Mouse (Mus musculus): ENCODE data around the gene Dpf2.

The Dpf2 gene

DNA sequence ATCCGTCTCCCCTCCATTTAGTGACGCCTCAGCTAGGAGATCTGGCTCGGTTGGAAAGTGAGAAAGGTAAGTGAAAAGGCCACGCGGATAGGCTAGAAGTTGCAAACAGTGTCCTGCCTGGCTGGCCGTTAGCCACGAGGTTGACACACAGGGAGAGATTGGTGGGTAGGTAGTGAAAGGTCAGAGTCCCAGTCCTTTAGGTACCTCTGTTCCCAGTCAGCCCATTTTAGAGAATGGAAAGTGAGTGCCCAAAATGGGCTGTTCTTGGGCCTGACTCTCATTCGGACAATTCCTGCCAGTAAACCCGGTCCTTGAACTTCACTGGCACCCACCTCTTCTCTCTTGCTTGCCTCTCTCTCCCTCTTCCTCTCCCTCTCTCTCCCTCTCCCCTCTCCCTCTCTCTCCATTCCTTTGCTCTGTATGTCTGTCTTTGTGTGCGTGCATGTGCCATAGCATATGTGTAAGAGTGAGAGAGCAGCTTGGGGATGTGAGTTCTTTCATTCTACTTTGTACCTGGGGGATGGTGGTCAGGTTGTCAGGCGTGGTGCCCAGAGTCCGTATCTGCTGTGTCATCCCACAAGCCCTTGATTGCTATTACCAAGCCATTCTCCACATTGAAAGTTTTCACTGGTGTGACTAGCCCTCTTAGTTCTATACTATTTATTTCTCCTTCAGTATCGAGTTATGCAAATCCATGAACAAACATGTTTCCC lies at the start of gene Dpf2:
Gene Dpf2 (minus strand): TSS at position 4 of the 713 bp plus-strand sequence.
- DNase-seq: no peak

DNA sequence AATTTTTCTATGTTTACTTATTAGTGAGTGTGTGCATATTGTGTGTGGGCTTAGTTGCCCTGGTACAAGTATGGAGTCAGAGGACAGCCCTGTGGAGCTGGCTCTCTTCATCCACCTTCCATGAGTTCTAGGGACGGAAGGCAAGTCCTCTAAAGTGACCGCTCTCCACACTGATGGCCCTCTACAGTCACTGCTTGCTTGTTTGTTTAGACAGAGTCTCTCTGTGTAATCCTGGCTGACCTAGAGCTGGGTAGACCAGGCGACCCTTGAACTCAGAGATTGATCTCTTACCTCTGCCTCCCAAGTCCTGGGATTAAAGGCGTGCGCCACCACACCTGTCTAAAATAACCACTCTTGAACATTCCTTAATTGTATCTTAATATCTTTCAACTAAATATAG lies 44.6 kb upstream of the Dpf2 start:
- no peak for DNase-seq

DNA sequence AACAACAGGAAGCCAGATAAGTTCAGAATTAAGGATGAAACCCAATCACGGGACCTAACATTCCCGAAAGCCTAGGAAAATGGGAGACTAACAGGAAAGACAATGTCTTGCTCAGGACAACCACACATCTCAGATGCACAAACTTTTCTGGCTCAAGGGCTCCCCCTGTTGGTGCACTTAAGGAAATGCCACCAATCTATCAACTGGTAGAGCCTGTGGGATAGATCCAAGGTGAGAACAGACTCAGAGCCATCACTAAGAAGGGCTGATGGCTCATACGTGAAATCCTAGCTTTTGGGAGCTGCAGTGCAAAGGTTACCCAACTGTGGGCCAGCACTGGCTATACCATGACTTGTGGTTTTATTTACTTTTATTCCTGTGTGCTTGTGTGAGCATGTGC lies 43.9 kb upstream of the Dpf2 start:
- peak; percentile 74 for DNase-seq

DNA sequence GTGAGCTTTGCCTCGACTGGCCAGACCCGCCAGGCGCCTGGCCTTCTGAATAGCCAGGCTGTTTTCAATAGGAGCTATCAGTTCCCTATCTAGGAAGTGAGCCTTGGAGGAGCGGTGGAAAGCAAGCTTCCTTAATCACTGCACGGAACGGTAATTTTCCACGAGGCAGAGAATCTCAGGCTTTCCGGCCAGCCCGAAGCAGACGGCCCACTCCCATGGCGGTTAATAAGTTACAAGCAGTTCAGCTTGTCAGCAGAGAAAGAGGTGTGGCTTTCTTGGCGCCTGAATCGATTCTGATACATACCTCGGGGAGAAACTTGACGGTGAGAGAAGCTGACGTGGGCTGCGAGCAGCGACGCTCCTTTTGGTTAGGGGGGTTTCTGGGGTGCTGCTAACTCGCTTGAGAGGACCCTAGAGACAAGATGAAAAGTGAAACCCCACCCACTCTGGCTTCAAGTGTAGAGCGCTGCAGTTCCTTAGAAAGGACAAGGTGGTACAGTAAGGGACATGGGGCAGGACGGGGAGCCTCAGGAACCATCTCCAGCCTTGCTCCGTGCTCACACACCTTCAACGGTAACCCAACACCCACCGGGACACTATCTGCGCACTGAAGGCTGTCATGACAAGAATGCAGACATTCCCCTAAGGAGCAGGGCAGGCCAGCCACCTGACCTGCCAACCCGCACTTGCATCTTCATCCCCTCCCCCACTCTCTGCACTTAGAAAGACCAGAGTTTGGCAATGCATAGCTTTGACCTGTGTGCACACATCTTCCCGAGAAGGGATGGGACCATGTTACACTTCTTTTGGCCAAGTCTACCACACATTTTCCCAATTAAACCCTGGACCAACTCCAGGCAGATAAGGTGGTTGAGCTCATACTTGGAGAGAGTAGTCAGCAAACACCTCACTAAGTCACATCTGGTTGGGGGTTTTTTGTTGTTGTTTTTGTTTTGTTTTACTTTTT lies 43.2 kb upstream of the Dpf2 start:
- DNase-seq: no peak

DNA sequence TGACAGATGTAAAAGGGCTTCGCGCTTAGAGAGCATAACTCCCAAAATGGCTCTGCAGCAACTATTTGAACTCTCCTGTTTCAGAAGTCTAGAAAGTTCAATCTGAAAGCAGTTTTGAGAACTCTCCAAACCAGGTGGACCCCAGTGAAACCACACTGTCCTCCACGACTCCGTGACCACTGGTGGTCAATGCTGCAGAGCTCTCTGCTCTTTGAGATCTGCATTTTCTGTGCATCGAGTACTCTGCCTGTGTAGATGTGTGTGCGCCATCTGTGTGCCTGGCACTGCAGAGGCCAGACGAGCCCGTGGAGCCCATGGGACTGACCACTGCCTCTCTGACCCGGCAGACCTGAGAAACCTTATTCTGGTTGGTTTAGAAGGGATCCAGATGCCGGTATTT lies 42.1 kb upstream of the Dpf2 start:
- DNase-seq: no peak

DNA sequence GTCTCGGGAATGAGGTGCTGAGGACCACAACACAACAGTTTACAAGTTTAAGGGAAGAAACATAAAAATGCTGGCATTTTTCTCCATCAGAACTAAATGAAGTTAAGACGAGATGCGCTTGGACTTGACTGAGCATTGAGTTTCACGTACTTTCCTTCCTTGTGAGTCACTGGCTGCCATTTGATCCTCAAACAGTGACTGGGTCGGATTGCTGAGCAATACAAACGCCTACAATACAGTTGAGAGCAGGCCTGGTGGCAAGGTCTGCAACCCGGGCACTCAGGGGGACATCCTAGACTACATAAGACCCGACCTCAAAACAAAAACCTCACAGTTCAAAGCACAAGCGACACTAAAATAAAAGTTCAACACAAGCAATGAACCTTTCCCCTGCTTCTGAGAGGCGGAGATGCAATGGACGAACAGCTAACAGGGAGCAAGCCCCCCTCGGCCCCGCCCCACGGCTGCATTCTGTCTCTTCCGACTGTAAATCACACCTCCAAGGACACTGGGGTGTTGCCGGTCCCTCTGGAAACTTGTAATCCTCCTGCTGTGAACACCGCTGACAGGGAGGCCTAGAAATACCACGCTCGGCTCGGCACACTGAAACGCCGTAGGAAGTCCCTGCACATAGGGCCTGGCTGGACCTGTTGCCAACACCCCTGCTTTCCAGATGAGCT lies 41.4 kb upstream of the Dpf2 start:
- no peak for DNase-seq

DNA sequence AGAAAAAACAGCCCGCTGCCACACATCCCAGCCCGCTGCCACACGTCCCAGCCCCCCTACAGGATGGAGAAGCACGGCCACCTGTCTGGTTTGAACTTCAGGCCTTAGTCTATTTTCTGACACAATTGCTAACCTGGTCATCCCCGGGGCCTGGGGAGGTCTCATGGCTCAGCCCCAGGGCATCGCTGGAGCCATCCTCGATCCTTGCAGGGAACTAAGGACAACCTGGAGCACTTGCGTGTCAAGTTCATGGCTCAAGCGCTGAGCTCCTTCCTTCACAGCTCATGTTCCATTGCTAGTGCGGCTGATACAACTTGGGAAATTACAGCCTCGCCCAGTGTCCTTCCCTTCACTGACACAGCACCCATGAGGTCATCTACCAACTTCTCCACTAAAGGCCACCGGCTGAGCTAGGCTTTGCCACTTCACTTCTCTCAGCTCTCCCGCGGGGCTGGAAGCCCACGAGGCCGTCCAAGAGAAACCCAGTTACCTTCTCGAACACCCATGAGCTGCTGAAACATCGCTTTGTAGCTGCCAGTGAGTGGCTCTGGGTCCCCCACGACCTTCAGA lies 40.5 kb upstream of the Dpf2 start:
- no peak for DNase-seq

DNA sequence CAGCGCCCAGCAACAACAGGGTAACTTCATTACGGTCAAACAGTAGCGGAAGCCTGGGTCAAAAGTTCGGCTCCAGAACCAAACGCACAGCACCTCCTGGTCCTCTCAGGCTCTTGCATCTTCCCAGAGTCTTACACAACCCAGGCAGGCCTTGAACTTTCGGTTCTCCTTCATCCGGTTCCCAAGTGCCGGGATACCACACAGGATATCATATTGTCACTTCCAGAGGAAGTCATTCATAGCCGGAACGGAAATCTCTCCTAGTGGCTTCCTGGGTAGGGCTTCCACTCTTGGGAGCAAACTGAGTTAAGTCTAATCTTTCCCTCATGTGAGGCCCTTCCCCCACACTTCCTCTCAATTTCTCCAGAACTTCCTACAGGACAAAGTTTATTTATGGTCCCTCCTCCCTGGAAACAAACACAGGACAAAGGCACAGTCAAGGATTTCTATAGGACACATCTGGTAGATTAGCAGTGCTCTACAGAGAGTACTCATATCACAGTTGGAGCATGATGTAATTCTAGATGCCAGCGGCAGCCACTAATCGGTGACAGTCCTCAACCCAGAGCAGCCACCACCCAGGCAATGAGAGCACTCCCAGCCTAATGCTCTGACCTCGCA lies 39.4 kb upstream of the Dpf2 start:
- DNase-seq: no peak

DNA sequence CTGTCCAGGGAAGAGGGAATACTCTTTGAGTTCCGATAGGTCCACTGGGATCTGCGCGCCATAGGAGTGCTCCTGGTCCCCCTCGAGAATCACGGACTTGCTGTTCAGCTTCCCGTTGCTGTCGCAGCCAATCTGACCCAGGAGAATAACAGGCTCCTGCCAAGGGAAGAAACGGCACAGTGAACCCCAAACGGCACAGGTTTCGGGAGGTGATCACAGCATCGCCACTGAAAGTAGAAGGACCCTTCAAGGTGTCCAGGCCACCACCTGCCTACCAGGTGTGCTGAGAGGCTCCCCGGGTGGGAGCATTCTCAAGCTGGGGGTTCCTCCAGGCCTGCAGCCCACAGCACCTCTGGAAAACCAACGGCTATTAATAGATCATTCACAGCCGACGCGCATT lies 38.8 kb upstream of the Dpf2 start:
- DNase-seq: no peak

- DNase-seq: no peak
These were observed 37.4 kb upstream of the Dpf2 start for GRCm38 (mm10) chr19:5950218-5950617.

- DNase-seq: no peak
These were observed 33.1 kb upstream of the Dpf2 start for GRCm38 (mm10) chr19:5945891-5946290.

DNA sequence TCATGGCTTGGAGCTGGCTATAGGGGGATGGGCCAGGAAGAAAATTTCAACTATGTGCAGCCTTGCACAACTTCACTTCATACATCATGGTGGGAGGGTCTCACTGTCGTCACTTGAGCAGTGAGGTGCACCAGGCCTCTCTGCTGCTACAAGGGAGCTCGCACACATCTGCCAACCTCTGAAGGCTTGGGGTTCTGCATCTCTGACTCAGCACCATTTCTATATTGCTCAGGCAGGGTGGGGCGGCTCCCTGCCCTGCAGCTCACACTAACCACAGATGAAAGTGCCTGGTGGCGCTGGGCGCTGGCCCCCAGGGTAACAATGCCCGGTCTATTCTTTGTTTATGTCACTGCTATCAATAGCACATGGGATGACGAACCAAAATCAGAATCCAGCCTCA lies 32.2 kb upstream of the Dpf2 start:
- DNase-seq: no peak

DNA sequence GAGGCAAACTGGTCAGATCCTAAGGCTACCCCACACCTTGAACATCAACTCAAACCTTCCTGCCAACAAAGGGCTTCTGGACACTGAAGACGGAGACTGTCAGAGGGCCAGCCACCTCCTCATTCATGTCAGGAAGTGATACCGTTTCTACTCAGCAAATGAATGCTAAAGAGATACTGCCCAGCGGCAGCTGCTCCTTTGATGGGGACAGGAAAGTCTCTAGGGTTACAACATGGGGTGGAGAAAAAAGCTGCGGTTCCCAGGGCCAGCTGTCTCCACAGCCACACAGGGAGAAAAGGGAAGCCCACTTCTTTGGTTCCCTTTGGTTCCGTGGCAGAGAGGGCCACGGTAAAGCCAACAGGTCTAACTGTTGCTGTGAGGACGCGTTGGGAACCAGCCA lies 31.3 kb upstream of the Dpf2 start:
- DNase-seq: no peak

- DNase-seq: no peak
These were observed 30.6 kb upstream of the Dpf2 start for GRCm38 (mm10) chr19:5943404-5943803.

DNA sequence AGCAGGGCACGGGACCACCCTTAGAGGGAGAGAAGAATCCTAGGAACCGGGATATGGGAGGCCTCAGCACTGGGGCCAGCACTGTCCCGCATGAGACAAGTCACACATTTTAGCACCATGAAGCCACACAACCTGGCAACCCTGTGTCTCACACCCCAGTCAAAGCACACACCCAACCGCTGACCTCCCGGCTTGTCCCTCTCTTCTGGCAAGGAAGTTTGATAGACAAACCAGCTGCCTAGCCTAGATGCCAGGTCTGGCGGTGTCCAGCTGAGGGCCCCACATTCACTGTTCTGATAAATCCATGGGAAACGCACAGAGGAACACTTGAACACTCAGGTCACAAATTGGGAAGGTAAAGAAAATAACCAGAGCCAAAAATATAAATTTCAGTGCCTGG lies 29.8 kb upstream of the Dpf2 start:
- DNase-seq: no peak

DNA sequence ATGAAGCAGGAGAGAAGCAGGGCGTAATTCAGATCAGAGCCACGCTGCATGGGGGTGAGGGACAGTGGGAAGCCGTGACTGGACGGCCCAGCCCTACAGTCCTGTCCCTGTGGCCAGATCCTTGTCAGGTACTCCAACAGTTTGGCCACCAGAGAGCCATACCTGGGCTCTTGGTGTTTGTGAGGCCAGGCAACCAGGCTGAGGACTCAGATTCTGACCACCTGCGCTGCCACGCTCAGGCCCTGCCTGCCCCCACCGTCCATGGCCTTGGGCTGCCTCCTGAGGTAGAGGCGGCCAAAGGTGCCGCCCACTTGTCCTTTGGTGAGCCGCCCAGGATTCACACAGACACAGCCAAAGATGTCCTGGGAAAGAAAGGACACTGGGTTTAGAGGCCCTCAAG lies 27.8 kb upstream of the Dpf2 start:
- DNase-seq: no peak

DNA sequence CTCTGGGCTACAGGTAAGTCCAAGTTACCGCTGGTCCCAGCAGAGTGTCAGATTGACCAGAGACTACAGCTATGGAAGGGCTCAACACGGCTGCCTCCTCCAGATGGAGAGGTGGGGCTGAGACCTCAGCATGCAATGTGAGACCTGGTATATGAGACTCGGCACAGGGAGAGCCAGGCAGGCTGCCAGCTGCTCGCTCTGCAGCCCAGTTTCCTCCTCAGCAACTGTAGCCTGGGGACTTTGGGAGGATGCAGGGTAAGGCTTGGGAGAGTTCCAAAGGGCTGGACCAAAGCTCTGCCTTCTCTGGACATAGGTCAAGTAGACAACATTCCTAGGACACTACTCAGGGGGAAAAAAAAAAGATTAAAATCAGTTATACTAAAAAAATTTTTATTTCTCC lies 27.4 kb upstream of the Dpf2 start:
- no peak for DNase-seq

- DNase-seq: no peak
These were observed 26.9 kb upstream of the Dpf2 start for GRCm38 (mm10) chr19:5939715-5940114.

DNA sequence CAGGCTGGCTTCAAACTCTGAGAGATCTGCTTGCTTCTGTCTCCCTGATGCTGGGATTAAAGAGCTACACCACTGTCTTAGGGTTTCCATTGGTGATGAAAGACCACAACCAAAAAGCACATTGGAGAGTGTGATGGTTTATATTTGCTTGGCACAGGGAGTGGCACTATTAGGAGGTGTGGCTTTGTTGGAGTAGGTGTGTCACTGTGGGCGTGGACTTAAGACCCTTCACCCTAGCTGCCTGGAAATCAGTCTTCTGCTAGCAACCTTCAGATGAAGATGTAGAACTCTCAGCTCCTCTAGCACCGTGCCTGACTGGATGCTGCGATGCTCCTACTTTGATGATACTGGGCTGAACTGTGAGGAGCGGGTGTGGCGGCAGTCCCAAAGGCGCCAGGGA lies 25.7 kb upstream of the Dpf2 start:
- DNase-seq: no peak

DNA sequence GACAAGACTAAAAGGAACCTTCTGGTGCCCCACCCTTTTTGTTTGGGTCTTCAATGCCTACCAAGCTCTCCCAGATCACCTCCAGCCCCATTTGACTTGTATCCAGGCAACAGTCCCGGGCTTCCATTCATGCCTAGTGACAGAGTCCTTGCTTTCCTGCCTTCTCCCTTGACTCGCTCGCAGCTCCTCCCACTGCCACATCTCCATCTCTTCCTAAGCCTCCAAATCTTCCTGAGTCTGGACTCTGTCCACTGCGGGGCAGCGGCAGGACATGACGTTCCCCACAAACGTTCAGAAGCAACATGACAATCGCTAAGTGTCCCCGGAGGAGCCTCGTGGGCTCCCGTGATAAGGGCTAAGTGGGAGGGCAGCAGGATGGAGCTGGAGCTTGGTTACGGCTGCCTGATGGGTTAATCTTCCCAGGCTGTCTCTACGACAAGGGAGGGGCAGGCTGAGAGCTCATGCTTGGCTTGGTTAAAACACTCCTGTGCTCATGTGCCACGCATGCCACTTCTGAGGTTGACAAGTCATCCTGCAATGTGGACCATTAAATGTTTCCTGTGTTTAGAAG lies 25.1 kb upstream of the Dpf2 start:
- DNase-seq: no peak

DNA sequence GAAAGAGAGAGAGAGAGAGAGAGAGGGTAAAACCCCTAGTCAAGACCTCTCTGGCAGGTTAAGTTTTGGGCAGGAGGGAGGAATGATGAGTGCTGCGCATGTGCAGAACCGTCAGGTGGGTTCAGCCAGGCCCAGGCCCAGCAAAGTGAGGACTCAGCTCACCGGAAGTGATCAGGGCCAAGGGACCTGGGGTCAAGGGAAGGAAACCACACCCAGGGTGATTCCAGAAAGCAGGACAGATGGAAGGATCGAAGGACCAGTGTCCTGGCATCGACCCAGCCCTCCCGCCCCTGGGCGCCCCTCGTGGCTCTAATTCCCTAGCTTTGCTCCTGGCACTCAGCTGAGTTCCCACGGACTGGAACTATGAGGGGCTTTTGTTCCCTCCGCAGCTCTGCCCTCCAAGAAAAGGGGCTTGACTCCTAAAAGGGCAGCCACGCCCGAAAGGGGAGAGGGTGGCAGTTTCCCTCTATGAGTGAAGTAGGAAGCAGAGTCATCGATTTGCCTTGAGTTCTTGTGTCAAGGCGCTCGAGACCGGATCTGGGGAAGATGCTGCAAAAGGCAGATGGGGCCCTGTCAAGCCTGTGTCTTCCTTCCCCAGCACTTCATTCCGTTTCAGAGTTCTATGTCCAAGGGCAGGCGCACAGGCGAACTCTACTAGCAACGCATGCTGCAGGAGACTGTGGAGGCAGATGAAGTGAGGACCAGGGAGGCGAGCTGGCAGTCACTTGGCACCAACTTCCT lies 24.5 kb upstream of the Dpf2 start:
- no peak for DNase-seq

DNA sequence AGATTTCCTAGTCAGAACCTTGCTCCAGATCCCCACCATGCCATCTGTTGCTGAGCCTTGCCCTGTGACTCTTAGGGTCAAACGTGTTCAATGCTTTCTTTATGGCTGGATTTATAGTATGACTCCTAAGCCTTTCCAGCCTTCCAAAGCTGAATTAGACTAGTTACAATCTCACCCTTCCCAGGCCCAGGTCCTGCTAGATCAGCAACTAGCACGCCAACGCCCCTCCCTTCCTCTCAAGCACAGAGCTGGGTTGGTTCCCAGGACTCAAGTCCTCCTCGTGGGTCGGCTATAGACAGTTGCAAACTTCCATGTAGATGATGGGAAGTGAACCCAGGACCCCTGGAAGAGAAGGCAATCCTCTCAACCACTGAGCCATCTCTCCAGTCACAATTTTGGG lies 22.9 kb upstream of the Dpf2 start:
- DNase-seq: no peak

All from thymus, postnatal 14 days (tissue).